Mouse (Mus musculus): ENCODE measurements around the gene Mast1. TPM values are rescaled to one million over a fixed set of nuclear protein-coding genes. Genes with fewer than 3 reads are reported as not detected.

The Mast1 gene
- polyA plus RNA-seq, 1 experiment from 2014 or later: 44.9 TPM

GRCm38 (mm10) chr8:84978248-84978940, 41.2 kb upstream of the Mast1 start, which contains the start of gene Junb:
TSS of gene Junb (minus strand) at chr8:84978718.
- H3K4me3 ChIP-seq: peak within 1 kb of the TSS; percentile 46
- under 1% methylated on average over 63 of the region's 63 CpGs for WGBS
- H3K4me2 ChIP-seq (replicated peaks): peak within 1 kb of the TSS; percentile 98
- H3K9ac ChIP-seq: peak within 1 kb of the TSS; percentile 61
- no peaks in the 10 kb centered on the region for H3K9me3 ChIP-seq
- ATAC-seq (ENCODE audit: low FRiP score, low read depth): peak; percentile 31
- H3K27me3 ChIP-seq (replicated peaks): peaks cover 44% of the 10 kb centered on the region
- H3K27ac ChIP-seq: no peak within 1 kb of the TSS; the same call in 1 of the 2 replicates
- H3K4me1 ChIP-seq: peaks cover 56% of the 10 kb centered on the region
- H3K36me3 ChIP-seq: peaks cover 9% of the 10 kb centered on the region

GRCm38 (mm10) chr8:84977435-84978247, 40.5 kb upstream of the Mast1 start:
- no peak overlapping the region for H3K27ac ChIP-seq
- 1% methylated on average over 70 of the region's 70 CpGs for WGBS
- no peaks in the 10 kb centered on the region for H3K9me3 ChIP-seq
- peaks cover 40% of the 10 kb centered on the region for H3K27me3 ChIP-seq (replicated peaks)
- H3K4me2 ChIP-seq (replicated peaks): peak overlapping the region; percentile 98
- H3K36me3 ChIP-seq: peaks cover 16% of the 10 kb centered on the region
- no peak for ATAC-seq (ENCODE audit: low FRiP score, low read depth)
- peak overlapping the region; percentile 61 for H3K9ac ChIP-seq
- H3K4me3 ChIP-seq: peak overlapping the region; percentile 46
- H3K4me1 ChIP-seq: peaks cover 56% of the 10 kb centered on the region

- Histone ChIP-seq H3K9ac (peak overlapping the region; percentile 62), H3K4me1 (peaks cover 56% of the 10 kb centered on the region), H3K27ac (no peak overlapping the region), H3K4me3 (peak overlapping the region; percentile 46), H3K36me3 (peaks cover 23% of the 10 kb centered on the region), H3K27me3 (replicated peaks) (peaks cover 32% of the 10 kb centered on the region), H3K9me3 (no peaks in the 10 kb centered on the region), H3K4me2 (replicated peaks) (peak overlapping the region; percentile 98)
- ATAC-seq (ENCODE audit: low FRiP score, low read depth): no peak
- 2% methylated on average over 25 of the region's 25 CpGs for WGBS
Measured at GRCm38 (mm10) chr8:84976763-84977434, 39.7 kb upstream of the Mast1 start.

GRCm38 (mm10) chr8:84976031-84976762, 39.0 kb upstream of the Mast1 start:
- Histone ChIP-seq H3K36me3 (peaks cover 30% of the 10 kb centered on the region), H3K4me3 (peak overlapping the region; percentile 46), H3K27me3 (replicated peaks) (peaks cover 30% of the 10 kb centered on the region), H3K9ac (peak overlapping the region; percentile 62), H3K4me2 (replicated peaks) (peak overlapping the region; percentile 98), H3K9me3 (no peaks in the 10 kb centered on the region), H3K27ac (0 out of 2 replicates have a peak overlapping the region, but pooled peaks have one; percentile 4), H3K4me1 (peaks cover 57% of the 10 kb centered on the region)
- ATAC-seq (ENCODE audit: low FRiP score, low read depth): peak; percentile 79
- 1% methylated on average over 61 of the region's 61 CpGs for WGBS

- 37% methylated on average over 7 of the region's 7 CpGs for WGBS
- no peak for ATAC-seq (ENCODE audit: low FRiP score, low read depth)
- Histone ChIP-seq H3K36me3 (peaks cover 36% of the 10 kb centered on the region), H3K9me3 (no peaks in the 10 kb centered on the region), H3K4me1 (peaks cover 57% of the 10 kb centered on the region), H3K27me3 (replicated peaks) (peaks cover 28% of the 10 kb centered on the region), H3K27ac (no peak overlapping the region), H3K9ac (no peak overlapping the region), H3K4me2 (replicated peaks) (peak overlapping the region; percentile 98), H3K4me3 (no peak overlapping the region)
Measured at GRCm38 (mm10) chr8:84975434-84975833, 38.3 kb upstream of the Mast1 start.

GRCm38 (mm10) chr8:84974543-84975142, 37.5 kb upstream of the Mast1 start:
- no peak for ATAC-seq (ENCODE audit: low FRiP score, low read depth)
- Histone ChIP-seq H3K9ac (no peak overlapping the region), H3K27me3 (replicated peaks) (peaks cover 23% of the 10 kb centered on the region), H3K27ac (no peak overlapping the region), H3K4me3 (no peak overlapping the region), H3K4me2 (replicated peaks) (0 out of 2 replicates have a peak overlapping the region, but pooled peaks have one; percentile 12), H3K36me3 (peaks cover 36% of the 10 kb centered on the region), H3K9me3 (no peaks in the 10 kb centered on the region), H3K4me1 (peaks cover 54% of the 10 kb centered on the region)
- WGBS: 83% methylated on average over 8 of the region's 8 CpGs

GRCm38 (mm10) chr8:84973803-84974542, 36.8 kb upstream of the Mast1 start:
- Histone ChIP-seq H3K9me3 (no peaks in the 10 kb centered on the region), H3K4me2 (replicated peaks) (0 out of 2 replicates have a peak overlapping the region, but pooled peaks have one; percentile 12), H3K4me1 (peaks cover 49% of the 10 kb centered on the region), H3K27ac (no peak overlapping the region), H3K36me3 (peaks cover 36% of the 10 kb centered on the region), H3K4me3 (no peak overlapping the region), H3K9ac (no peak overlapping the region), H3K27me3 (replicated peaks) (peaks cover 17% of the 10 kb centered on the region)
- no peak for ATAC-seq (ENCODE audit: low FRiP score, low read depth)
- WGBS: 64% methylated on average over 4 of the region's 4 CpGs

GRCm38 (mm10) chr8:84973079-84973478, 35.9 kb upstream of the Mast1 start:
- Histone ChIP-seq H3K4me3 (no peak overlapping the region), H3K27ac (no peak overlapping the region), H3K4me1 (peaks cover 47% of the 10 kb centered on the region), H3K9ac (peak overlapping the region; percentile 38; the same call in 1 of the 2 replicates), H3K4me2 (replicated peaks) (no peak overlapping the region), H3K36me3 (peaks cover 36% of the 10 kb centered on the region), H3K9me3 (no peaks in the 10 kb centered on the region), H3K27me3 (replicated peaks) (peaks cover 11% of the 10 kb centered on the region)
- no peak for ATAC-seq (ENCODE audit: low FRiP score, low read depth)
- 93% methylated on average over 1 of the region's 1 CpGs for WGBS

GRCm38 (mm10) chr8:84970913-84971312, 33.8 kb upstream of the Mast1 start:
- H3K4me1 ChIP-seq: peaks cover 26% of the 10 kb centered on the region
- no peaks in the 10 kb centered on the region for H3K9me3 ChIP-seq
- 71% methylated on average over 5 of the region's 5 CpGs for WGBS
- peaks cover 36% of the 10 kb centered on the region for H3K36me3 ChIP-seq
- H3K27ac ChIP-seq: no peak overlapping the region
- H3K27me3 ChIP-seq (replicated peaks): no peaks in the 10 kb centered on the region
- peak overlapping the region; percentile 80 for H3K4me3 ChIP-seq
- peak overlapping the region; percentile 91 for H3K4me2 ChIP-seq (replicated peaks)
- ATAC-seq (ENCODE audit: low FRiP score, low read depth): no peak
- peak overlapping the region; percentile 96 for H3K9ac ChIP-seq

- Histone ChIP-seq H3K4me3 (peak overlapping the region; percentile 80), H3K9ac (peak overlapping the region; percentile 96), H3K4me2 (replicated peaks) (peak overlapping the region; percentile 91), H3K4me1 (peaks cover 26% of the 10 kb centered on the region), H3K27me3 (replicated peaks) (no peaks in the 10 kb centered on the region), H3K9me3 (no peaks in the 10 kb centered on the region), H3K36me3 (peaks cover 36% of the 10 kb centered on the region), H3K27ac (peak overlapping the region; percentile 50)
- ATAC-seq (ENCODE audit: low FRiP score, low read depth): no peak
- 13% methylated on average over 21 of the region's 21 CpGs for WGBS
Measured at GRCm38 (mm10) chr8:84970135-84970790, 33.1 kb upstream of the Mast1 start.
